Mouse (Mus musculus) midbrain, embryonic 14.5 days (tissue): Measurements from ENCODE around the gene Nek1. TPM values are rescaled to one million over a fixed set of nuclear protein-coding genes. Genes with fewer than 3 reads are reported as not detected.
A peak's percentile ranks its signal among the peaks of the same experiment; 100 is the strongest.

ENCODE experiments used
- ATAC-seq: fragments of 200-750 bp; cut with Nextera tagmentation; 2 replicates; pipeline ENCODE4 v1.8.0; 2017; ENCODE audit warnings: moderate number of reproducible peaks, moderate library complexity; ENCODE audit not compliant: low FRiP score, low TSS enrichment
- DNase-seq: peaks from one replicate; pipeline ENCODE4 v3.0.0-alpha.2; 2015
- H3K27ac ChIP-seq: fragments of 300-500 bp; sonication (generic); replicated peaks from 2 replicates; pipeline ENCODE4 v1.5.1; 2014; ENCODE audit warnings: mild to moderate bottlenecking, low read depth, low read length, moderate library complexity
- H3K27me3 ChIP-seq: fragments of 300-500 bp; sonication (generic); 2 replicates; pipeline ENCODE4 v1.6.1; 2014; ENCODE audit warnings: low read length, control low read depth, mixed read lengths; ENCODE audit not compliant: control insufficient read depth, insufficient read depth
- H3K36me3 ChIP-seq: fragments of 300-500 bp; sonication (generic); 2 replicates; pipeline ENCODE4 v1.6.1; 2014; ENCODE audit warnings: low read length, control low read depth; ENCODE audit not compliant: control insufficient read depth, insufficient read depth
- H3K4me1 ChIP-seq: fragments of 300-500 bp; sonication (generic); 2 replicates; pipeline ENCODE4 v1.6.1; 2014; ENCODE audit warnings: mild to moderate bottlenecking, antibody characterized with exemption, low read length, control low read depth; ENCODE audit not compliant: control insufficient read depth, insufficient read depth
- H3K4me2 ChIP-seq: fragments of 300-500 bp; sonication (generic); 2 replicates; pipeline ENCODE4 v1.6.1; 2014; ENCODE audit warnings: mild to moderate bottlenecking, low read length, moderate library complexity
- H3K4me3 ChIP-seq: fragments of 300-500 bp; sonication (generic); replicated peaks from 2 replicates; pipeline ENCODE4 v1.5.1; 2014; ENCODE audit warnings: low read depth, low read length
- H3K9ac ChIP-seq: fragments of 300-500 bp; sonication (generic); replicated peaks from 2 replicates; pipeline ENCODE4 v1.6.1; 2014; ENCODE audit warnings: mild to moderate bottlenecking, low read length, moderate library complexity
- H3K9me3 ChIP-seq: fragments of 300-500 bp; sonication (generic); 2 replicates; pipeline ENCODE4 v1.6.1; 2016; ENCODE audit warnings: low read length, control low read depth, mixed read lengths; ENCODE audit not compliant: control insufficient read depth
- WGBS: fragments of 180-500 bp; shearing (Covaris S2); extraction: QIAGEN DNeasy Blood & Tissue Kit; methylation state at CpG from one replicate; pipeline ENCODE4 v1.1.7; 2014; 5-methylcytosine and 5-hydroxymethylcytosine counted together
- polyA plus RNA-seq: library from polyadenylated mRNA; unstranded; fragments of >200 nt; fragmentation: Nextera tagmentation; extraction: Ambion mirVana; gene quantifications from 2 replicates; pipeline ENCODE4 v1.2.1, GENCODE M21; 2014

Nek1 gene
- polyA plus RNA-seq, 1 experiment from 2014 or later, result 28.3 TPM

DNA sequence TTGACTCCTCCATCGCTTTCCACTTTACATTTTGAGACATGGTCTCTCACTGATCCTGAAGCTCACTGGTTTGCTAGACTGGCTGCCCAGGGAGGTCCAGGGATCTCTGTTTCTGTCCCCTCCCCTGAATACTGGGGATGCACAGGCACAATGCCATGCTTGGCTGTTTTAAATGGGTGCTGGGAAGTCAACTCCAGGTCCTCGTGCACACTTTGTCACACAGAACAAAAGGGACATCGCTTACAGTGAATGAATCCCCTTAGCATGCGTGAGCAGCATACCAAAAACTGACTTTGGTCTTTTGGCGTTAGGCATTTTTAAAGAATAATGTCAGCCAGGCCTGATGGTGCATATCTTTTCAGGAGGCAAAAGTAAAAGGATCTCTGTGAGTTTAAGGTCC is 155.7 kb downstream of the Nek1 start:
- no peak overlapping the region for H3K9ac ChIP-seq
- DNase-seq, result peak; percentile 52
- 51% methylated on average over 5 of the region's 5 CpGs for WGBS
- H3K4me3 ChIP-seq, result no peak overlapping the region
- no peak overlapping the region for H3K27ac ChIP-seq
- H3K27me3 ChIP-seq, result no peaks in the 10 kb centered on the region
- no peak; the same call in 1 of the 2 replicates for ATAC-seq
- H3K9me3 ChIP-seq, result no peaks in the 10 kb centered on the region
- no peaks in the 10 kb centered on the region for H3K36me3 ChIP-seq
- H3K4me2 ChIP-seq, result no peak overlapping the region
- no peaks in the 10 kb centered on the region for H3K4me1 ChIP-seq

GRCm38 (mm10) chr8:61150596-61150995 is 157.6 kb downstream of the Nek1 start:
- H3K27ac ChIP-seq, result no peak overlapping the region

DNA sequence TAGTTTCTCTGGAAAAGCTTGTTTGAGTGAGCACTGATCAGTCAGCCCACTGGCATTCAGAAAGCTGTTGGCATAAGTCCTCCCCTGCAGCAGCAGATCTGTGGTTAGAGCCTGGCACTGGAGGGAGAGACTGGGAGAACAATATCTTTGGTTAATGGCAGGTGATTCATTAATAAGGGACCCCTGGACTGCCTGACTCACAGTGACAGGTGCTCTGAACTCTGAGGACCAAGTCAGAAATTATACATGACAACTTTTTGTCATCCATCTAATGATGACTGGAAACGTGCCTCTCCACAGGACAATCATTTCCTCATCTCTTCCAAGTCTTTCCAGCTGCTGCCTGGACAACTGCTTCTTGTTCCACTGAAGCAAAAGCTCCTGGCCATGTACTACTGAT is 163.4 kb downstream of the Nek1 start:
- Histone ChIP-seq H3K9me3 (no peaks in the 10 kb centered on the region), H3K27me3 (no peaks in the 10 kb centered on the region), H3K4me2 (no peak overlapping the region), H3K9ac (no peak overlapping the region), H3K27ac (no peak overlapping the region), H3K36me3 (no peaks in the 10 kb centered on the region), H3K4me3 (no peak overlapping the region), H3K4me1 (no peaks in the 10 kb centered on the region)
- DNase-seq (no peak), ATAC-seq (no peak)
- 64% methylated on average over 1 of the region's 1 CpGs for WGBS

More at GRCm38 (mm10) chr8:61150596-61150995, 157.6 kb downstream of the Nek1 start:
- no peaks in the 10 kb centered on the region for H3K9me3 ChIP-seq
- DNase-seq (no peak), ATAC-seq (no peak)
- no peak overlapping the region for H3K4me2 ChIP-seq
- no peaks in the 10 kb centered on the region for H3K27me3 ChIP-seq
- WGBS, result 76% methylated on average over 4 of the region's 4 CpGs
- H3K36me3 ChIP-seq, result no peaks in the 10 kb centered on the region
- H3K4me3 ChIP-seq, result no peak overlapping the region
- no peak overlapping the region for H3K9ac ChIP-seq
- no peaks in the 10 kb centered on the region for H3K4me1 ChIP-seq

DNA sequence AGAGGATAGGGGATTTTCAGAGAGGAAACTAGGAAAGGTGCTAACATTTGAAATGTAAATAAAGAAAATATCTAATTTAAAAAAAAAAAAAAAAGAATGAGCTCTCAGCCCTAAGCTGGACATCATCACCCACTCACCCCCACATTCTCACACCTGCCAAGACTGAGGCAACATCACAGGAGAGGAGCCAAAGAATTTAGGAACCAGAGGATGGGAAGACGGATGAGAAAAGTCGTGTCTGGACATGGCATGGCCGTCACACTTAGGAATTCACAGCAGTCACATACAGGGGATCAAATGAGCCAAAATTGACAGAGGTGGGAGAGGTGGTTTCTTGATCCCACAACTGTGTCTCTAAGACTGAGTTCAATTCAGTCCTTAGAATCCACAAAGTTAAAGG is 165.5 kb downstream of the Nek1 start:
- 87% methylated on average over 3 of the region's 3 CpGs for WGBS
- Histone ChIP-seq H3K4me1 (no peaks in the 10 kb centered on the region), H3K36me3 (no peaks in the 10 kb centered on the region), H3K9me3 (no peaks in the 10 kb centered on the region), H3K4me2 (no peak overlapping the region), H3K4me3 (no peak overlapping the region), H3K9ac (no peak overlapping the region), H3K27ac (no peak overlapping the region), H3K27me3 (no peaks in the 10 kb centered on the region)
- ATAC-seq, result no peak
- DNase-seq, result no peak

- ATAC-seq (no peak), DNase-seq (no peak)
- Histone ChIP-seq H3K9me3 (no peaks in the 10 kb centered on the region), H3K27ac (no peak overlapping the region), H3K4me1 (no peaks in the 10 kb centered on the region), H3K9ac (no peak overlapping the region), H3K36me3 (no peaks in the 10 kb centered on the region), H3K4me3 (no peak overlapping the region), H3K27me3 (no peaks in the 10 kb centered on the region), H3K4me2 (no peak overlapping the region)
- WGBS, result 88% methylated on average over 6 of the region's 6 CpGs
Measured at GRCm38 (mm10) chr8:61161461-61162185, 168.6 kb downstream of the Nek1 start.

DNA sequence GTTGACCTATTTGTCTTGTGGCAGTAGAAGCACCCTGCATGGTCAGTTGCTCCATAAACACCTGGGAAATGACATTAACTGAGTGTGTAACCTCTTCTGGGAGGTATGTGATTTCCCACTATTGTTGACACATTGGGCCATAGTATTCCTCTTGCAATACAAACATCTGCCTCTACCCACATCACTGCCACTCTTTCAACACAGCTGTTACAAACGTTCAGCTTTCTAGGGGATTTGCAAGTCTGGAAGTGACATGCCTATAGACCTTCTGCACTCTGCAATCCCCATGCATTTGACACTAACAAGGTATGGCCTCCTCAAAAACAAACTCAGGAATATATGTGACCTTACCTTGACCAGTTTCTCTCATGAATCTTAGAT is 169.2 kb downstream of the Nek1 start:
- no peak overlapping the region for H3K27ac ChIP-seq
- no peak for ATAC-seq
- no peak overlapping the region for H3K4me3 ChIP-seq
- H3K4me1 ChIP-seq, result no peaks in the 10 kb centered on the region
- no peaks in the 10 kb centered on the region for H3K9me3 ChIP-seq
- DNase-seq, result no peak
- H3K27me3 ChIP-seq, result no peaks in the 10 kb centered on the region
- no peaks in the 10 kb centered on the region for H3K36me3 ChIP-seq
- WGBS, result 64% methylated on average over 1 of the region's 1 CpGs
- H3K9ac ChIP-seq, result no peak overlapping the region
- no peak overlapping the region for H3K4me2 ChIP-seq

DNA sequence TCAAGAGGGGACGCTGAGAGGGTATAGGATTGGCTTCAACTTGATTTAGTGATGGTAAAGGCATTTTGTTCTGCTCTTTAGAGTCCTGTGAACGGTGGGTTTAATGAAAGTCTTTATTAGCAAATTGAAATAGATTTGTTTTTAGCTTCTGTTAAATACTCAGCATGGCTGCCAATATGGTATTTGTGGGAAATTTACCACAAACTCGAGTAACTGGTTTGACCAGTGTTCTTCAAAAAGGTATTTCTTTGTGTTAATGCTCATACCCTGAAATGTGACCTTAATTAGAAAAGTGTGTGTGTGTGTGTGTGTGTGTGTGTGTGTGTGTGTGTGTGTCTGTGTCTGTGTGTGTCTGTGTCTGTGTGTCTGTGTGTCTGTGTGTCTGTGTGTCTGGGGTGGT is 178.6 kb downstream of the Nek1 start:
- no peak overlapping the region for H3K4me2 ChIP-seq
- H3K36me3 ChIP-seq, result no peaks in the 10 kb centered on the region
- no peak for DNase-seq
- no peak overlapping the region for H3K27ac ChIP-seq
- H3K9me3 ChIP-seq, result no peaks in the 10 kb centered on the region
- no peak overlapping the region for H3K9ac ChIP-seq
- 0 out of 2 replicates have a peak, but pooled peaks cover 4% of the 10 kb centered on the region for H3K4me1 ChIP-seq
- H3K4me3 ChIP-seq, result no peak overlapping the region
- ATAC-seq, result no peak
- no peaks in the 10 kb centered on the region for H3K27me3 ChIP-seq
- WGBS, result 88% methylated on average over 3 of the region's 3 CpGs

DNA sequence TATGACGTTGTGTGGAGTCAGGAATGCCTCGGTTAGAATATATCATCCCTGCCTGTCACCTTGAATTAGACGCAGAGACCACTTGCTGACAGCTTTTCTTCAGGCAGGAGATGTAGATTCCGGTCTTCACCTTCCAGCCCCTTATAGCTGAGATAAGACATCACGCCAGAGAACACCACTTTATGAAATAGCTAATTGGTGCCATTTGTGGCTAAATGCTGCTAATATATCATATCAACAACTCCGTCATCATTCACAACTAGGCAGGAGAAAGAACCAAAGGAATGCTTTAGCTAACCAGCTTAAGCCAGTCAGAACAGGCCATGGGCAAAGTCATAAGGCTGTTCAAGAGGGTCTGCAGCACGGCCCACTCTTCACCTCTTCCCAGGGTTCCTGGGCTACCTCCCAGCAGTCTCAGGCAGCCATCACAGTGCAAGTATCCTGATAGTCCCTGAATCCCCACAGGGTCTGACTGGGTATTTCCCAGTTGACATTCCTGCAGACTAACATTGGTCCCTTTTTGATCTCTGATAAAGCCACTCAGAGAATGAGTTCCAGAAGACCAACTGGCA is 181.0 kb downstream of the Nek1 start:
- Histone ChIP-seq H3K27ac (no peak overlapping the region), H3K9me3 (no peaks in the 10 kb centered on the region), H3K27me3 (no peaks in the 10 kb centered on the region), H3K9ac (no peak overlapping the region), H3K36me3 (no peaks in the 10 kb centered on the region), H3K4me1 (0 out of 2 replicates have a peak, but pooled peaks cover 6% of the 10 kb centered on the region), H3K4me3 (no peak overlapping the region), H3K4me2 (no peak overlapping the region)
- ATAC-seq, result no peak
- DNase-seq, result peak; percentile 38
- WGBS, result 52% methylated on average over 7 of the region's 7 CpGs

DNA sequence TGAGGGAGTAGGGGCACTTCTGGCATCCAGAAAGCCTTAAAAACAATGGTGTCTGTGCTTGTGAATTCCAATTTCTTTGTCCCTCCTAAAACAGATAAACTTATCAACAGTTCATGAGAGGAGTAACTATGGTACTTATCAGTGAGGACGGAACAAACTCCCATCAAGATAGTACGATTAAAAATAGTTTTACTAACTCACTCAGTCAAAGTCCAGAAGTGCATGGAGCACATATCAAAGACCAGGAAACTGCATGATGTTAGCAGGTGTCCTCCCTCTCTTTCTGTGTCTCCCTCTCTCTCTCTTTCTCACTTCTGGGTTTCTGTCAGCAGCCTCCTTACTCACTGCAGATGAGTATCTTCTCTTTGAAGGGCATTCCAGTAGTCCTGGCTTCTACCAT is 182.9 kb downstream of the Nek1 start:
- no peak for DNase-seq
- no peaks in the 10 kb centered on the region for H3K27me3 ChIP-seq
- H3K4me3 ChIP-seq, result no peak overlapping the region
- no peaks in the 10 kb centered on the region for H3K9me3 ChIP-seq
- 95% methylated on average over 2 of the region's 2 CpGs for WGBS
- no peak overlapping the region for H3K4me2 ChIP-seq
- no peaks in the 10 kb centered on the region for H3K36me3 ChIP-seq
- H3K4me1 ChIP-seq, result 0 out of 2 replicates have a peak, but pooled peaks cover 7% of the 10 kb centered on the region
- no peak overlapping the region for H3K9ac ChIP-seq
- no peak overlapping the region for H3K27ac ChIP-seq
- ATAC-seq, result no peak
